Mouse (Mus musculus) urinary bladder, postnatal 25 days (tissue): ENCODE measurements around the gene Mtfr1l.

ENCODE experiments used
- DNase-seq: peaks from one replicate; pipeline ENCODE4 v3.0.0; 2022; ENCODE audit warnings: low spot score

The Mtfr1l gene

GRCm38 (mm10) chr4:134489986-134490665 lies 45.1 kb downstream of the Mtfr1l start:
- DNase-seq = no peak

DNA sequence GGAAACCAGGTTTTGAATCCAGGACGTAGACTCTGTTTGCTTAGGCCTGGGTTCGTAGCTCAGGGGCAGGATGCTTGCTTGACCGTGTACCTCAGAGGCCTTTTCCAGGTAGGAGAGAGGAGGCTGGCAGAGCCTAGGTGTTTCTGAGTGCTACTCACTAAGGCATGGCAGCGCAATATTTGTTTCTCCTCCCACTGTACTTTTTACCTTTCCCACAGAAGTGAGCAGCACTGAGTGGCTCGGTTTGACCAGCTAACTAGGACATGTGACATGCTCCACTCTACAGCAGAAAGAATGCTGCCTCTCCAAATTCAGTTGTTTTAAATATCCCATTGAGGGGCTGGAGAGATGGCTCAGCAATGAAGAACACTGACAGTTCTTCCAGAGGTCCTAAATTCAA lies 47.0 kb downstream of the Mtfr1l start:
- DNase-seq = no peak

- no peak for DNase-seq
These were observed 49.9 kb downstream of the Mtfr1l start for GRCm38 (mm10) chr4:134485151-134485900.

DNA sequence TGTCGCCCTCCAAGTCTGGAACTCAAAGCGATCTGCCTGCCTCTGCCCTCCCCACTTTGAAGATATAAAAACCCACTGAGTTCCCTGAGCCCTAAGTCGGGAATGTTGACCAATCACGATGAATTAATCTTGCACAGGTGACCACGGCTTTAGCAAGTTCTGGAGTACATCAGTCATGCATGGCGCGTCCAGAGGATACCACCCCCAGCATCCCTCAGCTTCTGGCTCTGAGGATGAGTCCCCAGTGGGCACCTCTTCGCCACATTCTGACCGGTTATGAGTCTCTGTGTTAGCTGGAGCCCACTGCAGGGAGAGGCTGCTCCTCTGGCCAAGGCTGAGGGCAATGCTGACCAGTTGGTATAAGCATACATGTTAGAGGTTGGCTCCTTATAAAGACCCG lies 51.0 kb downstream of the Mtfr1l start:
- no peak for DNase-seq

GRCm38 (mm10) chr4:134483696-134484095 lies 51.5 kb downstream of the Mtfr1l start:
- DNase-seq = no peak

DNA sequence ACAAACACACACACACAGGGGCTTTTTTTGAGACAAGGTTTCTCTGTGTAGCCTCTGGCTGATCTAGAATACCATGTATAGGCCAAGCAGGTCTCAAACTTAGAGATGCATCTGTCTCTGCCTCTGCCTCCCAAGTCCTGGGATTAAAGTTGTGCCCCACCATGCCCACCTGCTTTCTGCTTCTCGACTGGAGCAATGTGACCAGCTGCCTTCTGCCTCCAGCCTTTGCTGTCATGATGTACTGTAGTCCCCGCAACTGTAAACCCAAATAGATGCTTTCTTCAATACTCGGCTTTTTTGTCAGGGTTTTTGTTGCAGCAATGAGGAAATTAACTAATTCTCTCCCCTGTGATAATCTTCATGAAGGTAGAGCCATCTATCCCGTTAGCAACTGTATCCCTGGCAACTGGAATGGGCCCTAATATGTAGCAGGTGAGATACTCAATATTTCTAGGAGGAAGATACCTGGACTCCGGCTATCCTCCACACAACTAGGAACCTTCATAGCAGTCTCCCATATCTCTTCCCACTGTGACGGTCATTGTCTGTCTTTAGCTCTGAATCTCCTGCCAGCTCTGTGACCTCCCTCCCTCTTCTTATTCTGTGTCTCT lies 52.0 kb downstream of the Mtfr1l start:
- DNase-seq = no peak

DNA sequence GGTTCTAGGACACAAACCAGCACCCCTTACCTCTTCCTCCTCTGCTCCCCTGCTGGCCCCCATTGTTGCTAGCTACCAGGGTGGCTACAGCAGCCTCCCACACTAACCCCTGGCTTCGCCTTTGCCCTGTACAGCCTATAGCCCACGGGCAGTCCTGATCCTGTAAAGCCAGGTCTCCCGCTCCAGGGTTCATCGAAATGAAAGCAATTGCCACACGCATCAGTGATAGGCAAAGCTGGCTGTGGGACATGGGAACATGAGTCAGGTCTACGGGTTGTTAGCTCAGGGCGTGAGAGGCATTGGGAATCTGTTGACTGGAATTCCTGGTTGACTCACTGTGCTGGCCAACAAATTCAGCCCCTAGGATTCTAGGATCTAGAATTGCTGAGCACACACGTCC lies 52.7 kb downstream of the Mtfr1l start:
- no peak for DNase-seq

- DNase-seq = no peak
These were observed 53.9 kb downstream of the Mtfr1l start for GRCm38 (mm10) chr4:134481270-134481669.

DNA sequence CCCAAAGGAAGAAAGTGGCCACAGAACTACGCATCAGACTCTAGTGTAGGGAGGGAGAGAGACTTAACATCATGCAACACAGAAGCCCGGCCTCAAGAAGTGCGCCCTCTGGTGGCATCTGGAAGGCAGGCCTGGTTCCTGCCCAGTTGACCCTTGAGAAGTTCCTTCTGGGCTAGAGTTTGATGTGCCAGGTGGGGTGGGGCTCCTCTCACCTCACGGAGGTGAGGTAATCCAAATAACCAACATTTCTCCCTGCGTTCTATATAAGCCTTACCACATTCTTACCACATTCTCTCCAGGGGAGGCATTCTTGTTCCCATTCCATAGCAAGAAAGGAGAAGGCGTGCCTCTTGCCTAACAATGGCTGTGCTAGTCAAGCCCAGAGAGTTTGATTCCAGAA lies 54.3 kb downstream of the Mtfr1l start:
- DNase-seq = peak; percentile 80

GRCm38 (mm10) chr4:134479839-134480238 lies 55.3 kb downstream of the Mtfr1l start:
- DNase-seq = no peak

DNA sequence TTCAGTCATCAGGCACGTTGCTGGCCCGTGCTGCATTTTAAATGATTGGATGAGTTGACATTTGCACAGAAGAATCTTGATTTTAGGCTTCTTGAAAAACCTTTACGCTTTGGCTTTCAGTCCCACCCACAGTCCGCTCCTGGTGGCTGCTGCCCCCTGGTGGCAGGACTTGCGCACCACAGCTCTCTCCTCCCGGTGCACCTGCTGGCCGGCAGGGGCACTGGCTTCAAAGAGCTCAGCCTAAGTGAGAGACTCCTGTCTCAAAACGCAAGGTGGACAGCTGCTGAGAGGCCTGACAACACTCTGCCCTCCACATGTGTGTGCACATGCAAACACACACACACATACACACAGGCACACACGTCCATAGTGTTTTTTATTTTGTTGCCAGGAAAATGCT lies 57.2 kb downstream of the Mtfr1l start:
- DNase-seq = peak; percentile 94

- no peak for DNase-seq
These were observed 58.3 kb downstream of the Mtfr1l start for GRCm38 (mm10) chr4:134476899-134477298.
